Mouse (Mus musculus): ENCODE results near the gene Tssc4. TPM values are rescaled to one million over a fixed set of nuclear protein-coding genes. Genes with fewer than 3 reads are reported as not detected.
A peak's percentile ranks its signal among the peaks of the same experiment; 100 is the strongest.

The Tssc4 gene
- polyA plus RNA-seq, 1 experiment from 2014 or later: 90.7 TPM

DNA sequence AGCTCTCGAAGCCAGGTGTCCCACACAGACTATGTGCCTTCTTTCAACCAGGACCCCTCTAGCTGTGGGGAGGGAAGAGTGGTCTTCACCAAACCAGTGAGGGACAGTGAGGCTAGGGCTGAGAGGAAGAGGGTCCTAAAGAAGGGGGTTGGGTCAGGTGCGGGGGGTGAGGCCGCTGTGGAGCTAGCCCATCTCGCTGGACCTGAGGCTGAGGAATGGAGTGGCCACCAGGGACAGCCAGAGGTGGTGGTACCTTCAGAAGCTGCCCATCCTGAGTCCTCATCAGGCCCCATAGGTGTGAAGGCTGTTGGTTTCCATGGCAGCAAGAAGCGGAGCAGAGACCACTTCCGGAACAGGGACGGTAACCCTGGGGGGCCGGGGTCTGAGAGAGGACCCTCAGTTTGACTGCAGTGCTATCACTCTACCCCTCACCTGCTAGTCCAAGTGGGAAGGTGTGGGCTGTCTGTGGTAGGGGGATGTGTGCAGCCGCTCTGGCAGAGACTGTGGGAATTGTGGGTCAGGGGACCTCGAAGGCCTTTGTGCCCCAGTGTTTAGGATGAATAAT lies 1.5 kb downstream of the Tssc4 start:
- Histone ChIP-seq H3K4me2 (ENCODE audit: low read length) (peak overlapping the region; percentile 99), H3K4me3 (ENCODE audit: low read depth, low read length) (peak overlapping the region; percentile 84), H3K4me1 (ENCODE audit: control insufficient read depth, insufficient read depth, low read length) (peaks cover 20% of the 10 kb centered on the region), H3K27ac (ENCODE audit: low read length) (no peak overlapping the region), H3K9ac (ENCODE audit: low read depth, low read length) (peak overlapping the region; percentile 93), H3K9me3 (replicated peaks; ENCODE audit: control insufficient read depth, low read length, poor library complexity, severe bottlenecking) (no peaks in the 10 kb centered on the region), H3K27me3 (ENCODE audit: control insufficient read depth, insufficient read depth, low read depth, low read length) (no peaks in the 10 kb centered on the region), H3K36me3 (ENCODE audit: control insufficient read depth, insufficient read depth, low read length) (peaks cover 21% of the 10 kb centered on the region)
- WGBS: 89% methylated on average over 10 of the region's 10 CpGs
- ATAC-seq: no peak

DNA sequence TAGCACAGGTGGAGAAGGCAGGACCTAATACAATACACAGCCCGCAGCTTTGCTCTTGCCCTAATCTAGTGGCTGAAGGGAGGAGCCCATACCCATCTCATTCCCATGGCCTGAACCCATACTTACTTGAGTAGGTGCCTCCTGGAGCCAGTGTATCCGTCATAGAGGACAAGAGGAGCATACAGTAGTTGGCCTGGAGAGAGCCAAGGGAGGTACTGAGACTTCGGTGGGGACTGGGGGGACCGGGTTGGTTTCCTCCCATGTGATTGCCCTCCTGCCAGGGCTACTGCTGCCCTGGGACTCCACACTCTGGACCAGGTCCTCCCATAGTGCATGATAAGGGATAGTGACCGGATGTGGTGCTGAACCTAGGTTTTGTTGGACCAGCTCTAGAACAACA lies 3.6 kb downstream of the Tssc4 start:
- H3K27ac ChIP-seq (ENCODE audit: low read length): no peak overlapping the region
- H3K4me2 ChIP-seq (ENCODE audit: low read length): no peak overlapping the region
- no peaks in the 10 kb centered on the region for H3K27me3 ChIP-seq (ENCODE audit: control insufficient read depth, insufficient read depth, low read depth, low read length)
- 87% methylated on average over 5 of the region's 5 CpGs for WGBS
- no peak overlapping the region for H3K4me3 ChIP-seq (ENCODE audit: low read depth, low read length)
- peaks cover 3% of the 10 kb centered on the region; the same call in 1 of the 2 replicates for H3K36me3 ChIP-seq (ENCODE audit: control insufficient read depth, insufficient read depth, low read length)
- peaks cover 20% of the 10 kb centered on the region for H3K4me1 ChIP-seq (ENCODE audit: control insufficient read depth, insufficient read depth, low read length)
- no peak overlapping the region for H3K9ac ChIP-seq (ENCODE audit: low read depth, low read length)
- H3K9me3 ChIP-seq (replicated peaks; ENCODE audit: control insufficient read depth, low read length, poor library complexity, severe bottlenecking): no peaks in the 10 kb centered on the region
- no peak for ATAC-seq

DNA sequence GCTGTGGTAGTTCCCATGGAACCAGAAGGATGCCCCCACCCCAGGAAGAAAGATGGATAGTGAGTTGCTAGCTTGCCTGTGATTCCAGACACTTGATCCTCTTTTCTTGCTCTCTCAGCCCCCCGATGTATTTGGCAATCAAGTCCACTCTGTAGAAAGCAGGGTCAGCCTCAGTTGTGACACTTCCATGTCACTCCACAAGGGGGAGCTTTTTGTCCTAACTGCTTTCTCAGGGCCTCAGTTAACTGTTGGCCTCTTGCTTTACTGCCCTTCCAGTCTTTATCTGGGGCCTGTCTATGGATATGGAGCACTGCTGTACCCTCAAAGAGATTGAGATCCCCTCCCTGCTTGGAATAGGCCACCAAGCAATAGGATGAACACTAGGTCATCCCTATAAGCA lies 4.0 kb downstream of the Tssc4 start:
- no peak overlapping the region for H3K4me3 ChIP-seq (ENCODE audit: low read depth, low read length)
- 73% methylated on average over 1 of the region's 1 CpGs for WGBS
- no peaks in the 10 kb centered on the region for H3K36me3 ChIP-seq (ENCODE audit: control insufficient read depth, insufficient read depth, low read length)
- no peak overlapping the region for H3K9ac ChIP-seq (ENCODE audit: low read depth, low read length)
- no peaks in the 10 kb centered on the region for H3K27me3 ChIP-seq (ENCODE audit: control insufficient read depth, insufficient read depth, low read depth, low read length)
- peaks cover 16% of the 10 kb centered on the region for H3K4me1 ChIP-seq (ENCODE audit: control insufficient read depth, insufficient read depth, low read length)
- H3K9me3 ChIP-seq (replicated peaks; ENCODE audit: control insufficient read depth, low read length, poor library complexity, severe bottlenecking): no peaks in the 10 kb centered on the region
- H3K27ac ChIP-seq (ENCODE audit: low read length): no peak overlapping the region
- no peak overlapping the region for H3K4me2 ChIP-seq (ENCODE audit: low read length)
- no peak for ATAC-seq

DNA sequence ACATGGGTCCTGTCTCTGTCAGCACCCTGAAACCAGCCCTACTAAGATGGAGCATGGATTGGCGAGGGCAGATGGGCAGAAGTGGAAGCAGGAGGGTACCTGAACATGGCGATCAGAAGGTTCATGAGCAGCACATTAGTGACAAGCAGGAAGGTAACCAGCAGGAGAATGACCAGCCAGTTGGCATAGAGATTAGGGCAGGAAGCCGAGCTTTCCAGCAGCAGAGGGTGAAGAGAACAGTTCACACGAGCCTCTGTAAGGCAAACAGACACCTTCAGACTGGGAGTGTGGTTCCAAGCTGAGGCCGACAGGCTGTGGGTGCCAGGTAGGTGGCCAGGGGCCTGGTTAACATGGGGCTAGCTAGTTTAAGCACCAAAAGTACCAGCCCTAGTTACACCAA lies 6.3 kb downstream of the Tssc4 start:
- ATAC-seq: no peak
- no peaks in the 10 kb centered on the region for H3K36me3 ChIP-seq (ENCODE audit: control insufficient read depth, insufficient read depth, low read length)
- H3K9me3 ChIP-seq (replicated peaks; ENCODE audit: control insufficient read depth, low read length, poor library complexity, severe bottlenecking): no peaks in the 10 kb centered on the region
- no peak overlapping the region for H3K9ac ChIP-seq (ENCODE audit: low read depth, low read length)
- H3K4me1 ChIP-seq (ENCODE audit: control insufficient read depth, insufficient read depth, low read length): peaks cover 6% of the 10 kb centered on the region
- 80% methylated on average over 5 of the region's 5 CpGs for WGBS
- no peak overlapping the region for H3K4me2 ChIP-seq (ENCODE audit: low read length)
- no peak overlapping the region for H3K4me3 ChIP-seq (ENCODE audit: low read depth, low read length)
- no peak overlapping the region for H3K27ac ChIP-seq (ENCODE audit: low read length)
- no peaks in the 10 kb centered on the region for H3K27me3 ChIP-seq (ENCODE audit: control insufficient read depth, insufficient read depth, low read depth, low read length)

DNA sequence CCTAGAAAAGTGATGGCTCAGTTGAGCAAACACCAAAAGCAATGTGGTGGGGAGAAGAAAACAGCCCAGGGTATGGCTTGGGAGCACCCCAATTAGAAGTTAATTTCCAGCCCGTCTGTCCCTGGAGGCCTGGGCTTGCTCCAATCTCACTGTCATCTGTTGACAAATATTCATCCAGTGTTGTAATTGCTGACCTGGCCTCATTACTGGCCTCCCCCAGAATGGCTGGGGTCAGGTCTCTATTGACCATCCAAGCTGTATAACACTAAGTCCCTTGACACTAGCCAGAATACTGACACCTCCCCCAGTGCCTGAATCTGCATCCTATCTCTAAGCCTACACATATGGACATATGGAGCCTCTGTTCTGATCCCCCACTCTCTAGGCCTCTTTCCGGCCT lies 8.3 kb downstream of the Tssc4 start:
- no peaks in the 10 kb centered on the region for H3K9me3 ChIP-seq (replicated peaks; ENCODE audit: control insufficient read depth, low read length, poor library complexity, severe bottlenecking)
- 95% methylated on average over 2 of the region's 2 CpGs for WGBS
- H3K36me3 ChIP-seq (ENCODE audit: control insufficient read depth, insufficient read depth, low read length): no peaks in the 10 kb centered on the region
- H3K4me1 ChIP-seq (ENCODE audit: control insufficient read depth, insufficient read depth, low read length): no peaks in the 10 kb centered on the region
- H3K27me3 ChIP-seq (ENCODE audit: control insufficient read depth, insufficient read depth, low read depth, low read length): no peaks in the 10 kb centered on the region
- no peak overlapping the region for H3K4me3 ChIP-seq (ENCODE audit: low read depth, low read length)
- H3K27ac ChIP-seq (ENCODE audit: low read length): no peak overlapping the region
- no peak for ATAC-seq
- H3K4me2 ChIP-seq (ENCODE audit: low read length): no peak overlapping the region
- no peak overlapping the region for H3K9ac ChIP-seq (ENCODE audit: low read depth, low read length)

DNA sequence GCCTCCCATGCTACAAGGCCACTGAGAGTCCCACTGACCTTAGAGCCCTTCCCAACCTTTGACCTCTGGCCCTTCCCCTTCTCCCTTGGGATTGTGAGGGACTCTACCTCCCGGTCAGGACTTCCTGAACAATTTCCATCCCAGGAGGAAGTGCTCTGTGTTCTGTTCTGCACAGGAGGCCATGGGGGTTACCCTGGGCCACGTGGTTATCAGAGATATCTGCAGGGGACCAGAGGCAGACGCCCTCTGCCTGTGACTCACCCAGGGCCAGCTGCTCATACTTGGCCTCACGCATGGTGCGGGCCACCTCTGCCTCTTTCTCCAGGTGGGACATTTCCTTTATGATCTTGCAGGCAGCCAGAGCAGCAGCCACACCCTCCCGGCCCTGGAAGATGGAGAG lies 13.0 kb downstream of the Tssc4 start:
- 73% methylated on average over 6 of the region's 6 CpGs for WGBS
- Histone ChIP-seq H3K4me3 (ENCODE audit: low read depth, low read length) (no peak overlapping the region), H3K27ac (ENCODE audit: low read length) (no peak overlapping the region), H3K9ac (ENCODE audit: low read depth, low read length) (no peak overlapping the region), H3K4me1 (ENCODE audit: control insufficient read depth, insufficient read depth, low read length) (no peaks in the 10 kb centered on the region; the same call in 1 of the 2 replicates), H3K27me3 (ENCODE audit: control insufficient read depth, insufficient read depth, low read depth, low read length) (no peaks in the 10 kb centered on the region), H3K4me2 (ENCODE audit: low read length) (no peak overlapping the region), H3K36me3 (ENCODE audit: control insufficient read depth, insufficient read depth, low read length) (no peaks in the 10 kb centered on the region), H3K9me3 (replicated peaks; ENCODE audit: control insufficient read depth, low read length, poor library complexity, severe bottlenecking) (no peaks in the 10 kb centered on the region)
- ATAC-seq: no peak

DNA sequence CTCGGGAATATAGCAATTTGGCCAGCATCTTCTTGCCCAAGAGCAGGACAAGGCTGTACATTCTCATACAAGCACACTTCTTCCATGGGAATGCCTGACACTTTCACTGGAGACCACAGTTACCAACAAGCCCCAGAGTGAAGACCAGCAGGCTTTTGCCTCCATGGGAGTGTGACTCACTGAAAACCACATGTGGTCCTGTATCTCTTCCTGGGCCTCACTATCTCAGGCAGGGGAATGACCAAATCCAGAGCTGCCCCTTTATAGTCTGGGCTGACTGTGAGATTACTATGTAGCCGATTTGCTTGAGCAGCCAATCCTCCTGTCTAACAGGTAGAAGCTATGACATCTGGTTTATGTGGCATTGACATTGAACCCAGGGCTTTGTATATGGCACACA lies 14.7 kb downstream of the Tssc4 start:
- Histone ChIP-seq H3K36me3 (ENCODE audit: control insufficient read depth, insufficient read depth, low read length) (no peaks in the 10 kb centered on the region), H3K4me2 (ENCODE audit: low read length) (no peak overlapping the region), H3K27ac (ENCODE audit: low read length) (no peak overlapping the region), H3K27me3 (ENCODE audit: control insufficient read depth, insufficient read depth, low read depth, low read length) (no peaks in the 10 kb centered on the region), H3K9me3 (replicated peaks; ENCODE audit: control insufficient read depth, low read length, poor library complexity, severe bottlenecking) (no peaks in the 10 kb centered on the region), H3K9ac (ENCODE audit: low read depth, low read length) (no peak overlapping the region), H3K4me3 (ENCODE audit: low read depth, low read length) (no peak overlapping the region), H3K4me1 (ENCODE audit: control insufficient read depth, insufficient read depth, low read length) (no peaks in the 10 kb centered on the region; the same call in 1 of the 2 replicates)
- ATAC-seq: no peak
- WGBS: 72% methylated on average over 2 of the region's 2 CpGs

DNA sequence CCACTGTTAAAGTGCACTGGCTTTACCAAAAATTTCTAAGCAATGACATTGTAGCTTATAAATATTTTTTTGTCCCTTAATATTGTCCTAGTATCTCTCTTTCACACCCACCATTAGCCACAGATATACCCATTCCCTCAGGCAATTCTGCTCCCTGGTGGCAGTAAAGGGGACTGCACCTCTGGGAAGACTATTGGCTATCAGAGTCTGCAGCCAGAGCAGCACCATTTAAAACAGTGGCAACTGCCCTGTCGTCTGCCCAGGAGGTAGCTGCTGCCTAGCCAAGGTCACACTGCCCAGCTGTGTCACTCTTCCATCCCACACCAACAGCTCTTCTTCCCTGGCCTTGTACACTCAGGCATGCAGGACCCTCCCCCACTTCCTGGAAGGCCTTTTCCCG lies 17.3 kb downstream of the Tssc4 start:
- H3K36me3 ChIP-seq (ENCODE audit: control insufficient read depth, insufficient read depth, low read length): no peaks in the 10 kb centered on the region
- H3K27me3 ChIP-seq (ENCODE audit: control insufficient read depth, insufficient read depth, low read depth, low read length): no peaks in the 10 kb centered on the region
- H3K4me1 ChIP-seq (ENCODE audit: control insufficient read depth, insufficient read depth, low read length): no peaks in the 10 kb centered on the region; the same call in 1 of the 2 replicates
- no peak overlapping the region for H3K4me2 ChIP-seq (ENCODE audit: low read length)
- no peak overlapping the region for H3K9ac ChIP-seq (ENCODE audit: low read depth, low read length)
- no peaks in the 10 kb centered on the region for H3K9me3 ChIP-seq (replicated peaks; ENCODE audit: control insufficient read depth, low read length, poor library complexity, severe bottlenecking)
- no peak overlapping the region for H3K27ac ChIP-seq (ENCODE audit: low read length)
- 60% methylated on average over 2 of the region's 2 CpGs for WGBS
- no peak overlapping the region for H3K4me3 ChIP-seq (ENCODE audit: low read depth, low read length)
- ATAC-seq: no peak

DNA sequence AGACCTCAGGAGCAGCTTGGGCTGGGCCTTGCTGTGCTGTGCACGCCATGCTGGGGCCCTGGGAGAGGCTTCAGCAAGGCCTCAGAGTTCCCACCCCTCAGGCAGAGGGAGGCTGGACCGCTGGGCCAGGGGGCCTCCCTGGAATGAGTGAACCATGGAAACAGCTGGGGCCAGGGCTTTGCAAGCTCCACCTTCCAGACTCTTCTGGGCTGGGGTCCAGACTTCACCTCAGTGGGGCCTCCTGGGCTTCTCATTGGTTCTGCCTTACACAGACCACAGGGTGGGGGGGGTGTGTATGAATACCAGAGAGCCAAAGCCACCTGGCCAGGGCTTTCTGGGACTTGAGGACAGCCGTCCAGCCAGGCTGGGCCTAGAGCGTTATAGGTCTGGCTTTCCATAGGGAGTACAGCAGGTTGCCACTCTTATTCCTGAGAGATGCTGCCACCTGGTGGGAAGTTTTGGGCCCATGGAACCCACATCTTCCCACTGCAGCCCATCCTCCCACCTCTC lies 18.1 kb downstream of the Tssc4 start:
- H3K9me3 ChIP-seq (replicated peaks; ENCODE audit: control insufficient read depth, low read length, poor library complexity, severe bottlenecking): no peaks in the 10 kb centered on the region
- no peak overlapping the region for H3K4me3 ChIP-seq (ENCODE audit: low read depth, low read length)
- no peaks in the 10 kb centered on the region for H3K27me3 ChIP-seq (ENCODE audit: control insufficient read depth, insufficient read depth, low read depth, low read length)
- no peak overlapping the region for H3K4me2 ChIP-seq (ENCODE audit: low read length)
- no peaks in the 10 kb centered on the region; the same call in 1 of the 2 replicates for H3K4me1 ChIP-seq (ENCODE audit: control insufficient read depth, insufficient read depth, low read length)
- ATAC-seq: no peak
- no peak overlapping the region for H3K9ac ChIP-seq (ENCODE audit: low read depth, low read length)
- H3K36me3 ChIP-seq (ENCODE audit: control insufficient read depth, insufficient read depth, low read length): no peaks in the 10 kb centered on the region
- WGBS: 38% methylated on average over 4 of the region's 4 CpGs
- H3K27ac ChIP-seq (ENCODE audit: low read length): no peak overlapping the region

All from midbrain, embryonic 16.5 days (tissue).